Mouse (Mus musculus) E14TG2a.4 (cell line): Measurements from ENCODE around the gene Prkd2.

Source experiments
- CTCF ChIP-seq: conservative IDR thresholded peaks from 2 replicates; pipeline ENCODE4 v1.5.1; 2014; ENCODE audit warnings: low read length
- NANOG ChIP-seq: IDR thresholded peaks from 2 replicates; pipeline ENCODE4 v1.6.1; 2014; ENCODE audit warnings: borderline replicate concordance, low read length, mixed read lengths
- POU5F1 ChIP-seq: IDR thresholded peaks from 2 replicates; pipeline ENCODE4 v1.6.1; 2014; ENCODE audit warnings: low read length, borderline replicate concordance

GRCm38 (mm10) chr7:16842645-16843063 is at the start of gene Prkd2:
- TF ChIP-seq CTCF (no peak), NANOG (no peak), POU5F1 (no peak)
